Mouse (Mus musculus): ENCODE results near the gene Lrrc25. TPM values are rescaled to one million over a fixed set of nuclear protein-coding genes. Genes with fewer than 3 reads are reported as not detected.
"Not testable (repeated sequence)": the region's sequence is repeated elsewhere in the genome, so short reads cannot be mapped to it uniquely, and the experiment has no call there.

Lrrc25 gene
- 1.0 and 2.2 TPM in 2 replicates for total RNA-seq (2021)
- long read RNA-seq: 0 reads

GRCm38 (mm10) chr8:70615894-70616293 lies at the start of gene Lrrc25:
TSS of gene Lrrc25 (plus strand) at chr8:70616155.
- DNase-seq: no peak

DNA sequence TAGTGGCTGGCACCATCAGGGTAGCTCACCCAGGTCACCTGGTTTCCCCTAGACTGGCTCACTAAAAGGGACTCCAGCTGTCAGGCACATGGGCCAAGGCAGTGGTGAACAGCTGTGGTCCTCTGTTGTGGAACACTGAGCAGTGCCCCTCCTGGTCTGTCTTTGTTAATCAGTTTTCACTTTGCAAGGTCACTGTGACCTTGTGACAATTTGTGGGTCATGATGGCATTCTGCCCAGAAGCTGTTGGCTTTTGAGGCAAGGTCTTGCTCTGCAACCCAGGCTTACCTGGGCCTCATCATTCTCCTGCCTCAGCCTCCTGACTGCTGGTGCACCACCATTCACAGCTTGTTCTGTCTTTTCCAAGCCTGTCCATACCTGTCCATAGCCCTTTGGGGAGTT lies 45.6 kb upstream of the Lrrc25 start:
- no peak for DNase-seq

- no peak for DNase-seq
These were observed 45.0 kb upstream of the Lrrc25 start for GRCm38 (mm10) chr8:70570990-70571389.

DNA sequence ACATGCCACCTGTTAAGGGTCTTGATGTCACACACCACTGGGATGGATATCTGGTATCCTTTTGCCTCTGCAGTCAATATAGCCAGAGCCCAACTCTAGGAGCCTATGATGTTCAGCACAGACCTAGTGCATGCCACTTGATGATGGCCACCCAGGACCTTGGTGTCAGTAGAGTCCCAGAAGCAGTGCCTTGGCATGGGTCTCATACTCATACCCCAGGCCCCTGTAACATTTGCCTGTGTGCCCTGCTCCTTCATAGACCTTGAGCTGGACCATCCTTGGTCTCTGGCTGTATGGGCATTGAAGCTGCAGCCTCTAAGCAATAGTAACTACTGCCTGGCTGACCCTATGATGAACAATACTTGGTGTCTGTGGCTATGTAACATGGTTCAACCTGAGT lies 41.7 kb upstream of the Lrrc25 start:
- DNase-seq: no peak

- DNase-seq: peak; percentile 75
These were observed 41.0 kb upstream of the Lrrc25 start for GRCm38 (mm10) chr8:70574915-70575314.

DNA sequence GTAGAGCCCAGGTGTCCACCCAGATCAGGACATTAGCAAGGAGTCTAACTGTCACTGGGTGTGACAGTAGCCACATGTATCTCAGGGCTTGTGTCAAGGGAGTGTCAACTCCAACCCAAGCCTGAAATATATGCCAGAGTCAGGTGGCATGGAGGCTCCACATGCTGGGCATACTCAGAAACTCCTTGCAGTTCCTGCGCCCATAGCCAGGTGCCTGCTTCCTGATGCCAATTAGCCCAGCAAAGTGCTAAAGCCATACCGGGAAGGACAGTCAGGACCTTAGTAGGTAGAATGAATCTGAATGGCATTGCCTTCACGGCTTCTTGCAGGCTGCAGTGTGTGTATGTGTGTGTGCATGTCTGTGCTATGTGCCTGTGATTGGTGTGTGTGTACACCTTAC lies 38.7 kb upstream of the Lrrc25 start:
- DNase-seq: no peak

GRCm38 (mm10) chr8:70583476-70584387 lies 32.2 kb upstream of the Lrrc25 start:
- peak; percentile 68 for DNase-seq

- DNase-seq: no peak
These were observed 31.2 kb upstream of the Lrrc25 start for GRCm38 (mm10) chr8:70584606-70585257.

- DNase-seq: peak; percentile 67
These were observed 30.7 kb upstream of the Lrrc25 start for GRCm38 (mm10) chr8:70585258-70585652.

DNA sequence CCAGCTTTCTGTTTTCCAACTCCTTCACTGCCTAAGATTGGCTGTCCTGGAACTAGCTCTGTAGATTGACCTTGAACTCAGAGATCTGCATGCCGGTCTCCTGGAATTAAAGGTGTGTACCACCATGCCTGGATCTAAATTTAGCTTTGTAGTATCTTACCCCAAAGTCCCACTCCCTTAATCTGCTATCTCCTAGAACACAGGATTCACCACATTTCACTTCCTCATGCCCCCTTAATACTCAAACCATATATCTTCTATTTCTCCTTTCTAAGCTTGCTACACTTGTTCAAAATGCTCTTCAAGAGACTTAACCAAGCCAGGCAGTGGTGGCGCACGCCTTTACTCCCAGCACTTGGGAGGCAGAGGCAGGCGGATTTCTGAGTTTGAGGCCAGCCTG lies 28.0 kb upstream of the Lrrc25 start:
- not testable (repeated sequence) for DNase-seq

DNA sequence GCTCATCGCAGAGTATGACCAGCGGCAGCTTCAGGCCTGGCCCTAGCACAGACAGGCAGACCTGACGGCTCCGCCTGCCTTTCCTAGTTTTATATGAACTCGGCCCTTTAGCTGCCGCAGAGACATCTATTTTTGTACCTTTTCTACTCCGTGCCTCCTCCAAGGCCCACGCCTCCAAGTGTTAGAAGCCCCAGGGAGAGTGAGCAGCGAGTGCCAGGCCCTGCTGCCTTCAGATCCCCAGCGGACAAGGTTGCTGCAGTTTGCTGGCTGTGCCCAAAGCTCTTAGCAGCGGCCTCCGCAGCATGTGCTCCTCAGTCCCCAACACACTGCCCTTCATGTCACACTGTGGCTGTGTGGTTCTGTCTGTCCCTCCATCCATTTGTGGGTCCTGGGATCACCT lies 24.4 kb upstream of the Lrrc25 start:
- no peak for DNase-seq

DNA sequence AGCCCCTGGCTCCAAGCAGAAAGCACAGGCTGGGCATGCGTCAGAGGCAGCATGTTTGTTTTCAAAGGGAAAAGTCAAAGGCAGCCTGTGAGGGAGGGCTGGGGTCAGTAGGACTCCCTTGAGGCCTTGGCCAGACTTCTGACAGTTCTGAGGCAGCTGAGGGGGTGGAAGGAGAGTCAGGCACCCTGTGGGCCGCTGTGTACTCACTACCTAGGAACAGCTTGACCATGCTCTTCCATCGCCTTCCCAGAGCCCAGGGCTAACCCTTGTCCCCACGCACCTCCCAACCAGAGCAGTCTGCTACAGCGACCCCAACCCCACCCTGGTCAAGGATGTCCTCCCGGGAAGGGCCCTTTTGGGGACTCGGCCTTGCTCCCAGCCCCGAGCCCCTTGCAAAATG lies 22.8 kb upstream of the Lrrc25 start:
- peak; percentile 45 for DNase-seq

GRCm38 (mm10) chr8:70593961-70594609 lies 21.9 kb upstream of the Lrrc25 start, which contains the start of gene Isyna1:
TSS of gene Isyna1 (plus strand) at chr8:70594373.
- DNase-seq: peak; percentile 90

- DNase-seq: peak; percentile 40
These were observed 21.1 kb upstream of the Lrrc25 start for GRCm38 (mm10) chr8:70594621-70595564.

DNA sequence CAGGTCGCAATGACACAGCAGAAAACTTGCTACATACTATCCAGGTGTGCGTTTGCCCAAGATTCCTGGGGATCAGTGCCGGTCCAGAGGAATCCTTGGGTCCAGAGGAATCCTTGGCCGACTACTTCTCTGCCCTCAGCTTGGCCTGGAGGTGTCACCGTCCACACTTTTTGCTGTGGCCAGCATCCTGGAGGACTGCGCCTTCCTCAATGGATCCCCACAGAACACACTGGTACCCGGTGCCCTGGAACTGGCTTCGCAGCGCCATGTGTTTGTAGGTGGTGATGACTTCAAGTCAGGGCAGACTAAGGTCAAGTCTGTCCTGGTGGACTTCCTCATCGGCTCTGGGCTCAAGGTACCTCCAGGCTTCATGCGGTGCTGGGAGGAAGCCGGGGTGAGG lies 20.1 kb upstream of the Lrrc25 start:
- no peak for DNase-seq

- DNase-seq: no peak
These were observed 19.7 kb upstream of the Lrrc25 start for GRCm38 (mm10) chr8:70596216-70596615.

GRCm38 (mm10) chr8:70596775-70597416 lies 19.1 kb upstream of the Lrrc25 start:
- no peak for DNase-seq

DNA sequence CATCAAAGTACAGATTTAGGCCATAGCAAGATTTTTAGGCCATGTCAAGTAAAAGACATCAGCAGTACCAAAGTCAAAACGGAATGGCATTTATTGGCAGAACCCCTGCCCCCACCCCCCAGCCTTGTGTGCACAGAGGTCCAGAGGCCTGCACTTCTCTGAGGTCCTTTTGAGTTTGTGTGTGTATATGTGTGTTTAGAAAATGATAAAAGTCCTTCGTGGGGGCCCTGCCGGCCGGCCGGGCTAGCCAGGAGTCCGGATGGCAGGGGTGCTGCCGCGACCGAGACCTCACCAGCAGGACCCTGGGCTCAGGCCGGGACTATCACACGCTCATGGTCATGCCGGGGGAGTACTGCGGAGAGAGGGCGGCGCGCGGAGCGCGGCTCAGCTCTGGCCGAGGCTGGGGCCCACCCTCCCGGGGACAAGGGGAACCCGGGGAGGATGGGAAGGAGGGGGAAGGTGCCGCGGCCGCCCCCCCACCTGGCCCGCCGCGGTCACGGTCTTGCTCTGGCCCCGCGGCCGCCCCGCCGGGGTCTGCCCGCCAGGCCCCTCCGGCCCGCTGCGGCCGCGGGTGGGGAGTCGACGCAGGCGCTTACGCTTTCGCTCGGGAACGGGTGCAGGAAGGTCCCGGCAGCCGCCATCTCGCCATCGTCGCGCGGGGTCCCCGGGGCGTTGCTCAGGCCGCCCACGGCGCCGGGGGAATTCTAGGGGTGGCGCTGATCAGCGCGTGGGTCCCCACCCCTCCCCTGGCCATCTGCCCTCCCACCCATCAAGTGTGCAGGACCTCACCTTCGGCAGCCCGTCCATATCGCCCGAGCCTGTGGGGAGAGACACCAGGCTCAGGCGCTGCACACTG lies 18.3 kb upstream of the Lrrc25 start:
- no peak for DNase-seq

GRCm38 (mm10) chr8:70598283-70598682 lies 17.7 kb upstream of the Lrrc25 start:
- peak; percentile 89 for DNase-seq

DNA sequence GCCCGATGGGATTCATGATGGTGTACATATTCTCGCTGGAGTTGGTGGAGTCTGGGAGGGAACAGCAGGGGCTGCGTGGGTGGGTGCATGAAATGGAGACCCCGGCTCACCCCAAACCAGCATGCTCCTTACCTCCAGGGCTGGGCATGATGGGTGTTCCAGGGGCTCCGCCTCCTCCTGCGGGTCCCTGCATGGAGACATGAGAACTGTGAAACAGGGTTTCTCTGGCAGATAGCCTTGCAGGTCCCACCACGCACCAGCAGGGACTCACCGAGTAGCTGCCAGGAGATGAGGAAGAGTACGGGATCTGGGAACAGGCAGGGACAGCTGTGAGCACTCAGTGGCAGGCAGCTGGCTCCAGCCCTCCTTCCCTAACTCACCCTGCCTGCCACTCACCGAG lies 17.2 kb upstream of the Lrrc25 start:
- DNase-seq: no peak
